Mouse (Mus musculus) heart, embryonic 13.5 days (tissue): Measurements from ENCODE around the gene Snx8. TPM values are rescaled to one million over a fixed set of nuclear protein-coding genes. Genes with fewer than 3 reads are reported as not detected.

Source experiments
- ATAC-seq: fragments of 200-750 bp; cut with Nextera tagmentation; 2 replicates; pipeline ENCODE4 v1.8.0; 2017; ENCODE audit warnings: moderate TSS enrichment; ENCODE audit not compliant: insufficient number of reproducible peaks, low FRiP score, low TSS enrichment; ENCODE audit errors: extremely low read depth
- H3K27ac ChIP-seq: fragments of 300-500 bp; sonication (generic); replicated peaks from 2 replicates; pipeline ENCODE4 v1.5.1; 2015; ENCODE audit warnings: moderate library complexity, mild to moderate bottlenecking, inconsistent platforms
- H3K27me3 ChIP-seq: fragments of 300-500 bp; sonication (generic); replicated peaks from 2 replicates; pipeline ENCODE4 v1.6.1; 2015; ENCODE audit warnings: mild to moderate bottlenecking, inconsistent platforms
- H3K36me3 ChIP-seq: fragments of 300-500 bp; sonication (generic); 2 replicates; pipeline ENCODE4 v1.6.1; 2015; ENCODE audit warnings: mild to moderate bottlenecking, inconsistent platforms
- H3K4me1 ChIP-seq: fragments of 300-500 bp; sonication (generic); 2 replicates; pipeline ENCODE4 v1.6.1; 2015; ENCODE audit warnings: inconsistent platforms
- H3K4me2 ChIP-seq: fragments of 300-500 bp; sonication (generic); 2 replicates; pipeline ENCODE4 v1.6.1; 2015; ENCODE audit warnings: inconsistent platforms, mild to moderate bottlenecking, moderate library complexity
- H3K4me3 ChIP-seq: fragments of 300-500 bp; sonication (generic); 2 replicates; pipeline ENCODE4 v1.5.1; 2015; ENCODE audit warnings: moderate library complexity, mild to moderate bottlenecking, inconsistent platforms
- H3K9ac ChIP-seq: fragments of 300-500 bp; sonication (generic); 2 replicates; pipeline ENCODE4 v1.6.1; 2015; ENCODE audit warnings: inconsistent platforms, mild to moderate bottlenecking, moderate library complexity
- H3K9me3 ChIP-seq: fragments of 300-500 bp; sonication (generic); 2 replicates; pipeline ENCODE4 v1.6.1; 2016; ENCODE audit warnings: inconsistent platforms
- WGBS: fragments of 180-500 bp; shearing (Covaris S2); methylation state at CpG from one replicate; pipeline ENCODE4 v1.1.7; 2015; ENCODE audit warnings: mixed read lengths; 5-methylcytosine and 5-hydroxymethylcytosine counted together
- polyA plus RNA-seq: library from polyadenylated mRNA; unstranded; fragments of >200 nt; fragmentation: Nextera tagmentation; extraction: Ambion mirVana; gene quantifications from 2 replicates; pipeline ENCODE4 v1.2.1, GENCODE M21; 2015

Snx8 gene
- polyA plus RNA-seq, 1 experiment from 2014 or later: 15.0 TPM

DNA sequence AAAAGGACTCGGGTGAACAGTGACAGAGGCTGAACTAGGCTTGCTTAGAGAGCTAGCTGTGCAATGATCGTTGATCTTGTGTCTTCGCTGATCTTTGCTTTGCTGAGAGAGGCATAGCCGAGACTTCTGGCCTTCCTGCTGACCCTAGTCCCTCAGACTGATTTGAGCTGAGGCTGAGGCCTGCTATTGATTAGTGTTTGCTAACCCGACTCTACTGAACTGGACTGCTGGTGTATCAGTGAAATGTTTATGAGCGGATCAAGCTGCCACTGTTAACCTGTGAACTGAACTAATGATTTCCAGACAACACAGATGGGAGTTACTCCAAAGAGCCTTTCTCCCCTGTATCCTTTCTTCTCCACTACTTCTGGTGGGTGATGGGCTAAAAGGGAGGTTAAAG is 16.1 kb upstream of the Snx8 start:
- H3K36me3 ChIP-seq: no peaks in the 10 kb centered on the region

GRCm38 (mm10) chr5:140402640-140403270 is 13.7 kb upstream of the Snx8 start:
- 69% methylated on average over 4 of the region's 4 CpGs for WGBS
- no peaks in the 10 kb centered on the region for H3K36me3 ChIP-seq
- no peaks in the 10 kb centered on the region for H3K4me1 ChIP-seq
- H3K27ac ChIP-seq: no peak overlapping the region
- ATAC-seq: no peak
- H3K9ac ChIP-seq: 0 out of 2 replicates have a peak overlapping the region, but pooled peaks have one; percentile 6
- no peak overlapping the region for H3K4me2 ChIP-seq
- no peaks in the 10 kb centered on the region for H3K9me3 ChIP-seq
- no peak overlapping the region for H3K4me3 ChIP-seq
- peaks cover 7% of the 10 kb centered on the region; the same call in 1 of the 2 replicates for H3K27me3 ChIP-seq

More for the DNA sequence above, 16.1 kb upstream of the Snx8 start:
- H3K4me3 ChIP-seq: no peak overlapping the region
- no peak for ATAC-seq
- H3K9me3 ChIP-seq: no peaks in the 10 kb centered on the region
- H3K9ac ChIP-seq: no peak overlapping the region
- 73% methylated on average over 6 of the region's 6 CpGs for WGBS
- no peak overlapping the region for H3K27ac ChIP-seq
- H3K27me3 ChIP-seq: no peaks in the 10 kb centered on the region
- H3K4me1 ChIP-seq: no peaks in the 10 kb centered on the region
- no peak overlapping the region for H3K4me2 ChIP-seq

- no peak overlapping the region for H3K4me3 ChIP-seq
- 46% methylated on average over 8 of the region's 8 CpGs for WGBS
- no peak overlapping the region for H3K27ac ChIP-seq
- no peak overlapping the region for H3K4me2 ChIP-seq
- no peak overlapping the region for H3K9ac ChIP-seq
- no peak for ATAC-seq
- H3K27me3 ChIP-seq: peaks cover 11% of the 10 kb centered on the region; the same call in 1 of the 2 replicates
- H3K4me1 ChIP-seq: no peaks in the 10 kb centered on the region
- H3K9me3 ChIP-seq: no peaks in the 10 kb centered on the region
- no peaks in the 10 kb centered on the region for H3K36me3 ChIP-seq
Measured at GRCm38 (mm10) chr5:140396166-140396940, 7.3 kb upstream of the Snx8 start.

- Histone ChIP-seq H3K27me3 (peaks cover 3% of the 10 kb centered on the region; the same call in 1 of the 2 replicates), H3K4me1 (peaks cover 10% of the 10 kb centered on the region), H3K36me3 (no peaks in the 10 kb centered on the region), H3K4me3 (no peak overlapping the region), H3K4me2 (no peak overlapping the region), H3K9ac (no peak overlapping the region), H3K27ac (no peak overlapping the region), H3K9me3 (no peaks in the 10 kb centered on the region)
- no peak for ATAC-seq
- 75% methylated on average over 3 of the region's 3 CpGs for WGBS
Measured at GRCm38 (mm10) chr5:140392701-140393100, 3.6 kb upstream of the Snx8 start.

GRCm38 (mm10) chr5:140391981-140392380 is 2.9 kb upstream of the Snx8 start:
- 72% methylated on average over 5 of the region's 5 CpGs for WGBS
- no peak for ATAC-seq
- peaks cover 17% of the 10 kb centered on the region for H3K4me1 ChIP-seq

DNA sequence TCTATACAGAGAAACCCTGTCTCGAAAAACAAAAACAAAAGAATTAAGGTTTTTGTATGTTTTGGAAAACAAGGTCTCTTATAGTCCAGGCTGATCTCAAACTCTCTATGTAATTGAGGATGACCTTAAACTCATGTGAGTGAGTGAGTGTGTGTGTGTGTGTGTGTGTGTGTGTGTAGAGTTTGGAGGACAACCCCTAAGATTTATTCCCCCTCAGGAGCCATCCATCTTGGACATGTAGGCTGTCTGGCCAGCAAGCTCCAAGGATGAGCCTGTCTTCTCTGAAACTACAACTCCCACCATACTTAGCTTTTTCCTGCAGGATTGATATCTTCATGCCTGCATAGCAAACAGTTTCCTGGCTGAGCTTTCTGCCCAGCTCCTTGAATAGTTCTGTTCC is 2.4 kb upstream of the Snx8 start:
- no peak overlapping the region for H3K4me3 ChIP-seq
- no peaks in the 10 kb centered on the region for H3K9me3 ChIP-seq
- H3K27me3 ChIP-seq: no peaks in the 10 kb centered on the region
- H3K36me3 ChIP-seq: no peaks in the 10 kb centered on the region
- 53% methylated on average over 1 of the region's 1 CpGs for WGBS
- peaks cover 17% of the 10 kb centered on the region for H3K4me1 ChIP-seq
- H3K27ac ChIP-seq: no peak overlapping the region
- H3K4me2 ChIP-seq: no peak overlapping the region
- H3K9ac ChIP-seq: no peak overlapping the region
- no peak for ATAC-seq

More at GRCm38 (mm10) chr5:140391981-140392380, 2.9 kb upstream of the Snx8 start:
- H3K4me2 ChIP-seq: no peak overlapping the region
- no peak overlapping the region for H3K4me3 ChIP-seq
- no peaks in the 10 kb centered on the region for H3K36me3 ChIP-seq
- H3K27me3 ChIP-seq: no peaks in the 10 kb centered on the region
- H3K9me3 ChIP-seq: no peaks in the 10 kb centered on the region
- H3K27ac ChIP-seq: no peak overlapping the region
- H3K9ac ChIP-seq: no peak overlapping the region

GRCm38 (mm10) chr5:140389647-140390046 is 585 bp upstream of the Snx8 start:
- Histone ChIP-seq H3K9ac (peak overlapping the region; percentile 73), H3K9me3 (no peaks in the 10 kb centered on the region), H3K36me3 (no peaks in the 10 kb centered on the region), H3K27ac (no peak overlapping the region), H3K4me1 (peaks cover 17% of the 10 kb centered on the region), H3K27me3 (no peaks in the 10 kb centered on the region), H3K4me2 (peak overlapping the region; percentile 98), H3K4me3 (peak overlapping the region; percentile 65)
- ATAC-seq: no peak
- 48% methylated on average over 3 of the region's 3 CpGs for WGBS

- Histone ChIP-seq H3K4me2 (peak overlapping the region; percentile 98), H3K27ac (no peak overlapping the region), H3K9ac (peak overlapping the region; percentile 87), H3K9me3 (no peaks in the 10 kb centered on the region), H3K36me3 (no peaks in the 10 kb centered on the region), H3K4me3 (peak overlapping the region; percentile 65), H3K4me1 (peaks cover 32% of the 10 kb centered on the region), H3K27me3 (no peaks in the 10 kb centered on the region)
- 62% methylated on average over 12 of the region's 12 CpGs for WGBS
- no peak for ATAC-seq
Measured at GRCm38 (mm10) chr5:140387816-140388510, 1.1 kb downstream of the Snx8 start.

- ATAC-seq: no peak
- H3K4me2 ChIP-seq: peak overlapping the region; percentile 98; the same call in 1 of the 2 replicates
- H3K4me1 ChIP-seq: peaks cover 36% of the 10 kb centered on the region
- 87% methylated on average over 7 of the region's 7 CpGs for WGBS
- H3K4me3 ChIP-seq: no peak overlapping the region
- H3K27ac ChIP-seq: no peak overlapping the region
- H3K9ac ChIP-seq: peak overlapping the region; percentile 87; the same call in 1 of the 2 replicates
- no peaks in the 10 kb centered on the region for H3K9me3 ChIP-seq
- no peaks in the 10 kb centered on the region for H3K36me3 ChIP-seq
- no peaks in the 10 kb centered on the region for H3K27me3 ChIP-seq
Measured at GRCm38 (mm10) chr5:140387236-140387635, 1.8 kb downstream of the Snx8 start.

- WGBS: 96% methylated on average over 1 of the region's 1 CpGs
- peaks cover 47% of the 10 kb centered on the region for H3K4me1 ChIP-seq
- no peaks in the 10 kb centered on the region for H3K36me3 ChIP-seq
- no peak overlapping the region; the same call in 1 of the 2 replicates for H3K4me2 ChIP-seq
- peak overlapping the region; percentile 83 for H3K27ac ChIP-seq
- H3K9ac ChIP-seq: no peak overlapping the region
- no peaks in the 10 kb centered on the region for H3K9me3 ChIP-seq
- no peak for ATAC-seq
- H3K4me3 ChIP-seq: no peak overlapping the region
- H3K27me3 ChIP-seq: no peaks in the 10 kb centered on the region
Measured at GRCm38 (mm10) chr5:140384462-140384861, 4.6 kb downstream of the Snx8 start.

DNA sequence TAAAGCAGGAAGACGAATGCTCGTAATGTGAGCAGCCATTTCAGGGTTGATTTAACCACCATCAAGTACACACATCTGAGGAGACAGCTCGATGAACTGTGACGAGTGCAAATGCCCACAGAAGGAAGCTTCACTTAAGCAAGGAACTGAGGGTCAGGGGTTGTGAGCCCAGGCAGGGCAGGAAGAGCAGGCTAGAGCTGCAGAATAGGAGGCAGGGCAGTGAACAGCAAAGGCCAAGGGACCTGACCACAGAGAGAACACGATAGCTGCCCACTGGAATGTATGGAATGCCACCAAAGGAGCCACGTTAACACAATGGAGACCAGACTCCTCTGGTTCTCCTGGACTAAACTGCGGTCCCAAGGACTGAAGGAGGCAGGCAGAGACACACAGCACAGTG is 5.5 kb downstream of the Snx8 start:
- Histone ChIP-seq H3K9me3 (no peaks in the 10 kb centered on the region), H3K27me3 (no peaks in the 10 kb centered on the region), H3K4me1 (peaks cover 49% of the 10 kb centered on the region), H3K27ac (peak overlapping the region; percentile 83), H3K9ac (peak overlapping the region; percentile 65), H3K4me2 (peak overlapping the region; percentile 53), H3K4me3 (peak overlapping the region; percentile 17; the same call in 1 of the 2 replicates), H3K36me3 (no peaks in the 10 kb centered on the region)
- 17% methylated on average over 7 of the region's 7 CpGs for WGBS
- ATAC-seq: no peak; the same call in 1 of the 2 replicates
